Mouse (Mus musculus) C3H10T1/2 (cell line): ENCODE measurements around the gene Rab11a. TPM values are rescaled to one million over a fixed set of nuclear protein-coding genes. Genes with fewer than 3 reads are reported as not detected.

Experiments
- polyA plus RNA-seq, 2 experiments: library from polyadenylated mRNA; unstranded; fragments of >200 nt; fragmentation: generic; extraction: Trizol; gene quantifications; one replicate each; pipeline ENCODE4 v1.2.1; 2012; ENCODE audit warnings: missing spikeins in 2 of 2

Rab11a gene
- polyA plus RNA-seq = 10 to 100 TPM; 48.6 to 84.7 TPM

GRCm38 (mm10) chr9:64737406-64738201 lies at the start of gene Rab11a:
TSS of gene Rab11a (minus strand) at chr9:64737758.

Other genes with a start within 250 kb of the Rab11a start
- 1 to 10 TPM in 1 of 2 experiments, under 1 TPM in 1; 0.13 to 1.2 TPM for gene Dennd4a, start 73.6 kb upstream of the Rab11a start, polyA plus RNA-seq
- gene Slc24a1, start 213.8 kb upstream of the Rab11a start, polyA plus RNA-seq = under 1 TPM in 1 of 2 experiments, not detected in 1; 0.02 TPM
- gene Ints14, start 223.1 kb upstream of the Rab11a start, polyA plus RNA-seq = 10 to 100 TPM in 1 of 2 experiments, 1 to 10 TPM in 1; 3.6 to 17.3 TPM